Mouse (Mus musculus) myocyte (in vitro differentiated cells): ENCODE measurements around the gene Olfr619. TPM values are rescaled to one million over a fixed set of nuclear protein-coding genes. Genes with fewer than 3 reads are reported as not detected.

Experiments used
- H3K27me3 ChIP-seq: one replicate; pipeline ENCODE4 v1.6.1; 2011; ENCODE audit not compliant: control insufficient read depth, insufficient read depth, insufficient read length
- H3K36me3 ChIP-seq: one replicate; pipeline ENCODE4 v1.6.1; 2011; ENCODE audit not compliant: control insufficient read depth, insufficient read depth
- H3K4me2 ChIP-seq: one replicate; pipeline ENCODE4 v1.6.1; 2011; ENCODE audit warnings: low read depth, control low read depth
- H3K4me3 ChIP-seq: one replicate; pipeline ENCODE4 v1.5.1; 2011; ENCODE audit warnings: mild to moderate bottlenecking, control low read depth, moderate library complexity
- H3K79me2 ChIP-seq: one replicate; pipeline ENCODE4 v1.6.1; 2011; ENCODE audit not compliant: control insufficient read depth, insufficient read depth
- H3ac ChIP-seq: one replicate; pipeline ENCODE4 v1.6.1; 2011; ENCODE audit not compliant: control insufficient read depth, insufficient read length
- CEBPB ChIP-seq: IDR thresholded peaks from 2 replicates; pipeline ENCODE4 v1.6.1; 2011; ENCODE audit warnings: mild to moderate bottlenecking, moderate library complexity; ENCODE audit not compliant: poor library complexity, insufficient read depth, severe bottlenecking
- E2F4 ChIP-seq: IDR thresholded peaks from one replicate; pipeline ENCODE4 v1.6.1; 2011; ENCODE audit warnings: mild to moderate bottlenecking, control low read depth, moderate library complexity; ENCODE audit not compliant: insufficient read depth
- MAX ChIP-seq: IDR thresholded peaks from one replicate; pipeline ENCODE4 v1.6.1; 2011; ENCODE audit warnings: low read depth, mild to moderate bottlenecking, control low read depth
- MYOD1 ChIP-seq, 3 experiments: IDR thresholded peaks; one replicate each; pipeline ENCODE4 v1.6.1; 2011; ENCODE audit warnings: control low read depth in 2 of 3, low read depth in 2 of 3, mild to moderate bottlenecking in 2 of 3, moderate library complexity in 1 of 3; ENCODE audit not compliant: insufficient read length in 2 of 3, control insufficient read depth in 1 of 3
- MYOG ChIP-seq, 3 experiments: IDR thresholded peaks; one replicate each; pipeline ENCODE4 v1.6.1; 2011; ENCODE audit warnings: control low read depth in 2 of 3, low read depth in 2 of 3, mild to moderate bottlenecking in 2 of 3; ENCODE audit not compliant: insufficient read length in 2 of 3, control insufficient read depth in 1 of 3, insufficient read depth in 1 of 3
- POLR2A ChIP-seq: IDR thresholded peaks from one replicate; pipeline ENCODE4 v1.6.1; 2011; ENCODE audit warnings: low read depth, mild to moderate bottlenecking, control low read depth, moderate library complexity; ENCODE audit not compliant: insufficient read length
- POLR2AphosphoS2 ChIP-seq: IDR thresholded peaks from one replicate; pipeline ENCODE4 v1.6.1; 2011; ENCODE audit warnings: low read depth, control low read depth; ENCODE audit not compliant: insufficient read length
- REST ChIP-seq: IDR thresholded peaks from one replicate; pipeline ENCODE4 v1.6.1; 2011; ENCODE audit warnings: mild to moderate bottlenecking, control low read depth, moderate library complexity; ENCODE audit not compliant: insufficient read depth, insufficient read length
- SRF ChIP-seq: IDR thresholded peaks from one replicate; pipeline ENCODE4 v1.6.1; 2011; ENCODE audit warnings: low read depth; ENCODE audit not compliant: control insufficient read depth, insufficient read length
- TCF12 ChIP-seq: IDR thresholded peaks from one replicate; pipeline ENCODE4 v1.6.1; 2011; ENCODE audit warnings: mild to moderate bottlenecking, control low read depth; ENCODE audit not compliant: poor library complexity, insufficient read depth, severe bottlenecking
- TCF3 ChIP-seq: IDR thresholded peaks from one replicate; pipeline ENCODE4 v1.6.1; 2011; ENCODE audit warnings: low read depth, control low read depth; ENCODE audit not compliant: insufficient read length
- USF1 ChIP-seq: IDR thresholded peaks from one replicate; pipeline ENCODE4 v1.6.1; 2011; ENCODE audit warnings: low read depth, mild to moderate bottlenecking, control low read depth, moderate library complexity
- polyA plus RNA-seq: library from polyadenylated mRNA; unstranded; fragments of >200 nt; fragmentation: generic; extraction: Trizol; gene quantifications from one replicate; pipeline ENCODE4 v1.2.1, GENCODE M21; 2012; ENCODE audit warnings: missing spikeins

Gene Olfr619
- polyA plus RNA-seq = not detected

DNA sequence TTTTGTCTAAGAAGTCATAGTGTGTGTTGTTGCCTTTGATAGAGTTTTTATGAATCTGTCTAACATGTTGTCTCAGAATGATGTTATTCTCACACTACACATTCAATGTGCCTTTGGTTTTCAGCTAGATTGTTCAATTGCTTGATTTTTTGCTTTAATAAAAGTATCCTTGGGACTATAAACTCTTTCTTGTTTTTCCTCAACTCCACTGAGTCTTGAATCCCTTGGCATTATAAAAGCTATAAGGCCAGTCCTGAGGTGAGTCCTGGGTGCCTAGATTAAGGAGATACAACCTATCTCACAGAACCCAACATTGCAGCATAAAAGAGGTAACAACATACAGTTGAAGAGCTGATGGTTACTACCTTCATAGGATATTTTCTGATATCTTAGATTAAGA is at the start of gene Olfr619:
TSS of gene Olfr619 (plus strand) at position 301 of the 400 bp plus-strand sequence.
- Histone ChIP-seq H3K4me3 (no peak within 1 kb of the TSS), H3K27me3 (no peaks in the 10 kb centered on the region), H3K36me3 (no peaks in the 10 kb centered on the region), H3K4me2 (no peak within 1 kb of the TSS), H3ac (no peak within 1 kb of the TSS), H3K79me2 (no peaks in the 10 kb centered on the region)
- no peak for TF ChIP-seq POLR2AphosphoS2
- no peak for TF ChIP-seq MAX
- no peak for TF ChIP-seq CEBPB

DNA sequence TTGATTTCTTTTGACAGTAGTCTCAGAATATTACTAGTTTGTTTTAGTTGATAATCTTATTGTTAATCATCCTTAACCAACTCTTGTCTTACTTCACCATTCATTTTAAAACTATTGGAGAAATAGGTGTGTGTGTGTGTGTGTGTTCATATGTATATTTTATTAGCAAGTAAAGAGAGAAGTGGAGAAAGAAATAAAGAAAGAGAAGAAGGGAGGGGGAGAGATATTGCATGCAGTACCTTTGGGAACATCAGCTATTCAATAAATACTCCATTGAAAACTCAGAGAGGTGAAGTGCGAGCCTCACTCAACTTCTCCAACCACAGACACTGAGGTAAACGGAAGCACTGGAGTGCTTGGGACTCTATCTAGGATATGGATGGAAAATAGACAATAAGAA is 44.6 kb upstream of the Olfr619 start, which contains the start of gene Olfr615:
TSS of gene Olfr615 (plus strand) at position 301 of the 400 bp plus-strand sequence.
- Histone ChIP-seq H3K79me2 (no peaks in the 10 kb centered on the region), H3K27me3 (no peaks in the 10 kb centered on the region), H3K4me2 (no peak within 1 kb of the TSS), H3K4me3 (no peak within 1 kb of the TSS), H3K36me3 (no peaks in the 10 kb centered on the region), H3ac (no peak within 1 kb of the TSS)
- no peak for TF ChIP-seq USF1
- no peak for TF ChIP-seq POLR2A
- TF ChIP-seq TCF3 = no peak
- no peak for TF ChIP-seq CEBPB
- no peak for TF ChIP-seq MAX
- no peak for TF ChIP-seq REST
- no peak for TF ChIP-seq MYOD1 (IDR thresholded peaks at IDR 0.05; ENCODE audit: control insufficient read depth in 1 of 3, insufficient read length in 2 of 3, low read depth in 2 of 3)
- no peak for TF ChIP-seq E2F4
- TF ChIP-seq MYOG (IDR thresholded peaks at IDR 0.05; ENCODE audit: control insufficient read depth in 1 of 3, insufficient read depth in 1 of 3, insufficient read length in 2 of 3, low read depth in 2 of 3) = no peak
- no peak for TF ChIP-seq TCF12
- no peak for TF ChIP-seq SRF
- no peak for TF ChIP-seq POLR2AphosphoS2

DNA sequence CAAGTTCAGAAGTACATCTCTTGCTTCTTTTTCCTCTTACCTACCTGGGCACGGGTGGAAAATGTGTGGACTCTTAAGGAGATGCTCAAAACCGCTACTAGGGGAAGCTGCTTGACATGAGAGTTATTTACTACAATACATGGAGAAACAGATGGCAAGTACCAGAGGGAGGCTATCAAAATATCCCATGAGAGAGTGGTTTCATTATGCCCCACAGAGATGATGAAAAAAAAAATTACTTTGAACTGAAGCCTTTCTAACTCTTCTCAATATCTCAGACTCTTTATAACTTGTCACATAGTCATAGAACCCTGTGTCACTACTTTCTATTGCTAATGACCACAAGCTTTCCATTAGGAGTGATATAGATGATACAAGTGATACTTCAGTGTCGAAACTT is 31.3 kb upstream of the Olfr619 start, which contains the start of gene Olfr616:
TSS of gene Olfr616 (minus strand) at position 101 of the 400 bp plus-strand sequence.
- no peaks in the 10 kb centered on the region for H3K79me2 ChIP-seq
- no peak within 1 kb of the TSS for H3ac ChIP-seq
- H3K36me3 ChIP-seq = no peaks in the 10 kb centered on the region
- no peaks in the 10 kb centered on the region for H3K27me3 ChIP-seq
- no peak within 1 kb of the TSS for H3K4me2 ChIP-seq
- TF ChIP-seq MYOD1 (IDR thresholded peaks at IDR 0.05; ENCODE audit: control insufficient read depth in 1 of 3, insufficient read length in 2 of 3, low read depth in 2 of 3) = no peak
- TF ChIP-seq MAX = no peak
- no peak for TF ChIP-seq TCF3
- TF ChIP-seq REST = no peak
- no peak for TF ChIP-seq CEBPB
- TF ChIP-seq TCF12 = no peak
- H3K4me3 ChIP-seq = no peak within 1 kb of the TSS

DNA sequence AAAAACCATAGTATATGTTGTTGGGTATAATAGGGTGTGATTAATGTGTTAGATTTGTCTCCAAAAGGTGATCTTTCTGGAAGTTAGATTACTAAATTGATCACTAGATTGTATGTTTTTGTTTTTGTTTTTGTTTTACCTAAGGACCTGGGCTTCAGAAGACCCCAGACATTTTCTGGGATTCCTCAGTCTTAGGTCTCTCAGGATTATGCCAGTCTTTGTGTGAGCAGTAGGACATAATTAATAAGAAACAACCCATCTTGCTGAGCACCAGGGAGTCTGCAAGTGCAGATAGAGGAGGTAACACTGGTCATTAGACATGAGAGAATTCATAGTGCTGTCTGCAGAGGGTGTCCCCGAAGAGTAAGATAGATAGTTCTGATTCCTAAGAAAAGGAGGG is 27.6 kb upstream of the Olfr619 start, which contains the start of gene Olfr617:
TSS of gene Olfr617 (plus strand) at position 301 of the 400 bp plus-strand sequence.
- Histone ChIP-seq H3K27me3 (no peaks in the 10 kb centered on the region), H3K36me3 (no peaks in the 10 kb centered on the region), H3K4me2 (no peak within 1 kb of the TSS), H3K4me3 (no peak within 1 kb of the TSS), H3K79me2 (no peaks in the 10 kb centered on the region), H3ac (no peak within 1 kb of the TSS)
- TF ChIP-seq E2F4 (no peak), TCF3 (no peak), POLR2A (no peak), SRF (no peak), MYOD1 (IDR thresholded peaks at IDR 0.05; ENCODE audit: control insufficient read depth in 1 of 3, insufficient read length in 2 of 3, low read depth in 2 of 3) (no peak), MAX (no peak), MYOG (IDR thresholded peaks at IDR 0.05; ENCODE audit: control insufficient read depth in 1 of 3, insufficient read depth in 1 of 3, insufficient read length in 2 of 3, low read depth in 2 of 3) (no peak), TCF12 (no peak), POLR2AphosphoS2 (no peak)

DNA sequence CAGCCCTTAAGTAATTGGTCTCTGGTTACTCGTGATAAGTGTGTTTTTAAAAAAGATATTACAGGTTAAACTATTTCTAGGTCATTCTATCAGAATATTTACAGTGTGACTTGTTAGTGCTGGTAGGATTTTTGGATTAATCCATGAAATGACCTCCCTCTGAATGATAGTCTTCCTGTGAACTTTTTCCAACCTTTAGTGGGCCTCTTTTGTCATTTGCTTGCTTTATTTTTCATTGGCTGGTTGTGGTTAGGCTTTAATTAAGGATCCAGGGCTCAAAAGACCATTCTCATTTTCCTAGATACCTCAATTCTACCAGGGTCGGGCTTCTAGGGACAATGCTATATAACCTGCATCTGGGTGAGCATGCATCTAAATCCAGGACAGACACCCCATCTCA is 10.6 kb upstream of the Olfr619 start, which contains the start of gene Olfr618:
TSS of gene Olfr618 (plus strand) at position 301 of the 400 bp plus-strand sequence.
- no peaks in the 10 kb centered on the region for H3K27me3 ChIP-seq
- no peak within 1 kb of the TSS for H3ac ChIP-seq
- no peak for TF ChIP-seq MYOD1 (IDR thresholded peaks at IDR 0.05; ENCODE audit: control insufficient read depth in 1 of 3, insufficient read length in 2 of 3, low read depth in 2 of 3)
- TF ChIP-seq TCF12 = no peak
- no peak for TF ChIP-seq USF1
- TF ChIP-seq POLR2A = no peak
- no peak for TF ChIP-seq POLR2AphosphoS2
- no peak for TF ChIP-seq REST
- TF ChIP-seq E2F4 = no peak
- TF ChIP-seq MAX = no peak
- TF ChIP-seq SRF = no peak
- TF ChIP-seq TCF3 = no peak
- TF ChIP-seq MYOG (IDR thresholded peaks at IDR 0.05; ENCODE audit: control insufficient read depth in 1 of 3, insufficient read depth in 1 of 3, insufficient read length in 2 of 3, low read depth in 2 of 3) = no peak
- no peak for TF ChIP-seq CEBPB
- no peak within 1 kb of the TSS for H3K4me3 ChIP-seq
- no peak within 1 kb of the TSS for H3K4me2 ChIP-seq
- H3K36me3 ChIP-seq = no peaks in the 10 kb centered on the region
- no peaks in the 10 kb centered on the region for H3K79me2 ChIP-seq
